Mouse (Mus musculus) embryonic facial prominence, embryonic 11.5 days (tissue): ENCODE results near the gene Wnk2. TPM values are rescaled to one million over a fixed set of nuclear protein-coding genes. Genes with fewer than 3 reads are reported as not detected.

ENCODE experiments used
- ATAC-seq: fragments of 200-750 bp; cut with Nextera tagmentation; replicated peaks from 2 replicates; pipeline ENCODE4 v1.8.0; 2017; ENCODE audit warnings: low read depth; ENCODE audit not compliant: insufficient number of reproducible peaks, low FRiP score, low TSS enrichment
- DNase-seq: peaks from one replicate; pipeline ENCODE4 v3.0.0-alpha.2; 2015; ENCODE audit warnings: low spot score
- H3K27ac ChIP-seq: fragments of 300-500 bp; sonication (generic); replicated peaks from 2 replicates; pipeline ENCODE4 v1.5.1; 2014; ENCODE audit warnings: mild to moderate bottlenecking, low read depth, low read length, control low read depth
- H3K27me3 ChIP-seq: fragments of 300-500 bp; sonication (generic); 2 replicates; pipeline ENCODE4 v1.6.1; 2014; ENCODE audit warnings: mild to moderate bottlenecking, low read length, moderate library complexity, mixed read lengths; ENCODE audit not compliant: control insufficient read depth, insufficient read depth
- H3K36me3 ChIP-seq: fragments of 300-500 bp; sonication (generic); replicated peaks from 2 replicates; pipeline ENCODE4 v1.6.1; 2014; ENCODE audit warnings: low read depth, mild to moderate bottlenecking, low read length, moderate library complexity, mixed read lengths; ENCODE audit not compliant: control insufficient read depth, insufficient read depth
- H3K4me1 ChIP-seq: fragments of 300-500 bp; sonication (generic); 2 replicates; pipeline ENCODE4 v1.6.1; 2014; ENCODE audit warnings: low read length, mixed read lengths; ENCODE audit not compliant: control insufficient read depth, insufficient read depth
- H3K4me2 ChIP-seq: fragments of 300-500 bp; sonication (generic); 2 replicates; pipeline ENCODE4 v1.6.1; 2014; ENCODE audit warnings: low read depth, mild to moderate bottlenecking, control low read depth, low read length, moderate library complexity
- H3K4me3 ChIP-seq: fragments of 300-500 bp; sonication (generic); 2 replicates; pipeline ENCODE4 v1.5.1; 2014; ENCODE audit warnings: low read depth, low read length, control low read depth
- H3K9ac ChIP-seq: fragments of 300-500 bp; sonication (generic); replicated peaks from 2 replicates; pipeline ENCODE4 v1.6.1; 2014; ENCODE audit warnings: mild to moderate bottlenecking, control low read depth, low read length
- H3K9me3 ChIP-seq: fragments of 300-500 bp; sonication (generic); replicated peaks from 2 replicates; pipeline ENCODE4 v1.6.1; 2016; ENCODE audit warnings: mild to moderate bottlenecking, low read length, inconsistent platforms, mixed read lengths; ENCODE audit not compliant: control insufficient read depth
- WGBS: fragments of 180-500 bp; shearing (Covaris S2); extraction: QIAGEN DNeasy Blood & Tissue Kit; methylation state at CpG from one replicate; pipeline ENCODE4 v1.1.7; 2014; 5-methylcytosine and 5-hydroxymethylcytosine counted together
- polyA plus RNA-seq: library from polyadenylated mRNA; unstranded; fragments of >200 nt; fragmentation: Nextera tagmentation; extraction: Ambion mirVana; gene quantifications from 2 replicates; pipeline ENCODE4 v1.2.1, GENCODE M21; 2014

Gene Wnk2
- polyA plus RNA-seq, 1 experiment from 2014 or later: 2.5 TPM

DNA sequence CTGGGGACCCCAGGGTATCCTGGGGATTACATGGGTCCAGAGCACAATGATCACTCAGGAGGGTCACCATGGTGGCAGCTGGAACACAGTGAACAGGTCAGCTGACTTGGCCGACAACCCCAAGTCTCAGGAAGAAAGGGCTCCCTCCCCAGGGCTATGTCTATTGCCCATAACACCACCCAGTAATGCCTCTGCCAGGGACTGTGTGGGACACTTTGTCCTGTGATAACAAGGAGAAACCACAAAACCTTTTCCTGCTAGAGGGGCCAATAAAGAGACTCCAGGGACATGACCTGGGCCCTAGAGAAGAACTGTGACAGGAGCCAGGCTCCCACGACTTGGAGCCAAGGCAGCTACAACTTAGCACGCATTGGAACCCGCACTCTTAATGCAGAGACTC is 51.0 kb downstream of the Wnk2 start:
- Histone ChIP-seq H3K4me1 (no peaks in the 10 kb centered on the region; the same call in 1 of the 2 replicates), H3K4me2 (no peak overlapping the region), H3K4me3 (no peak overlapping the region), H3K9me3 (no peaks in the 10 kb centered on the region), H3K27me3 (no peaks in the 10 kb centered on the region), H3K36me3 (no peaks in the 10 kb centered on the region), H3K27ac (no peak overlapping the region), H3K9ac (no peak overlapping the region)
- WGBS: 85% methylated on average over 4 of the region's 4 CpGs
- DNase-seq (no peak), ATAC-seq (no peak)

DNA sequence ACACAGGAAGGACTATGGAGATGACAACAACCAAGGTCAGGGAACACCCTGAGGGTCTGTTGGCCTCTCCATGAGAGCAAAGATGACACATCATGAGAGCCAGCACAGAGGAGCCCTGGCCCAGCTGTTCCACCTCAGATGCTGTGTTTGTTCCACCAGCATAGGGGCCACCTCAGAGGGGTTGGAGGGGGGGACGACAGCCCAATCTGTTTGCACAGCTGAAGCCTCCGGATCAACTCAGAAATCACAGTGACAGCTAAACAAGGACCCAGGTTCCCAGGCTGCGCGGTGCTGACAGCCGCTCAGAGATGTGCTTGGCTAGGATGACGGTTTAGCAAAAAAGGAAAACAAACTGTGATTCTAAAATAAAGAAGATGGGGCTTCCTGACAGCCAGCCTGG is 53.1 kb downstream of the Wnk2 start:
- Histone ChIP-seq H3K9me3 (no peaks in the 10 kb centered on the region), H3K4me1 (no peaks in the 10 kb centered on the region; the same call in 1 of the 2 replicates), H3K4me3 (no peak overlapping the region), H3K27me3 (no peaks in the 10 kb centered on the region), H3K36me3 (no peaks in the 10 kb centered on the region), H3K9ac (no peak overlapping the region), H3K4me2 (no peak overlapping the region), H3K27ac (no peak overlapping the region)
- DNase-seq (no peak), ATAC-seq (no peak)
- WGBS: 71% methylated on average over 6 of the region's 6 CpGs

GRCm38 (mm10) chr13:49093471-49093891 is 54.3 kb downstream of the Wnk2 start:
- ATAC-seq (no peak), DNase-seq (no peak)
- H3K36me3 ChIP-seq: no peaks in the 10 kb centered on the region
- H3K4me1 ChIP-seq: no peaks in the 10 kb centered on the region; the same call in 1 of the 2 replicates
- WGBS: 84% methylated on average over 9 of the region's 9 CpGs
- no peaks in the 10 kb centered on the region for H3K27me3 ChIP-seq
- no peak overlapping the region for H3K4me2 ChIP-seq
- no peak overlapping the region for H3K27ac ChIP-seq
- H3K4me3 ChIP-seq: no peak overlapping the region
- no peaks in the 10 kb centered on the region for H3K9me3 ChIP-seq
- H3K9ac ChIP-seq: no peak overlapping the region

DNA sequence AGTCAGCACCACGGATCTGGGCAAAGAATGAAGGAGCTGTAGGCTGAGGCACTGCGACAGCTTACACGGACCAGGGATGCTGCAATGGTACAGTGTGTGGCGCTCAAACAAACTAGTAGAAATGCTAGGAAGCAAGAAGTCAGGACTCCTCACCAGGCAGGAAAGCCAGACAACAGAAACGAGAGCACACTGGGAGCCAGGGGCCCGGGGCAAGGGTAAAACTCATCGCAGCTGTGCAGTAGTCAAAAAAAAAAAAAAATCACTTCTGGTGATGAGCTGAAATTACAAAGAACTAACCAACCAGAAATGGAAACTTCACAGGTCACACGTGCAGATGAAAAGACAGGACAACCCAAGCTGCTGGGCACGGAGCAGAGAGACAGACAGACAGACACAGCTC is 55.2 kb downstream of the Wnk2 start:
- Histone ChIP-seq H3K4me2 (no peak overlapping the region), H3K9me3 (no peaks in the 10 kb centered on the region), H3K27ac (no peak overlapping the region), H3K9ac (no peak overlapping the region), H3K4me1 (no peaks in the 10 kb centered on the region; the same call in 1 of the 2 replicates), H3K36me3 (no peaks in the 10 kb centered on the region), H3K27me3 (no peaks in the 10 kb centered on the region), H3K4me3 (no peak overlapping the region)
- no peak for DNase-seq
- WGBS: 80% methylated on average over 9 of the region's 9 CpGs
- no peak for ATAC-seq

- Histone ChIP-seq H3K4me2 (no peak overlapping the region), H3K9ac (no peak overlapping the region), H3K4me1 (no peaks in the 10 kb centered on the region; the same call in 1 of the 2 replicates), H3K36me3 (no peaks in the 10 kb centered on the region), H3K27me3 (no peaks in the 10 kb centered on the region), H3K27ac (no peak overlapping the region), H3K4me3 (no peak overlapping the region), H3K9me3 (no peaks in the 10 kb centered on the region)
- ATAC-seq (no peak), DNase-seq (no peak)
- 94% methylated on average over 1 of the region's 1 CpGs for WGBS
These were observed 57.6 kb downstream of the Wnk2 start for GRCm38 (mm10) chr13:49090176-49090575.

DNA sequence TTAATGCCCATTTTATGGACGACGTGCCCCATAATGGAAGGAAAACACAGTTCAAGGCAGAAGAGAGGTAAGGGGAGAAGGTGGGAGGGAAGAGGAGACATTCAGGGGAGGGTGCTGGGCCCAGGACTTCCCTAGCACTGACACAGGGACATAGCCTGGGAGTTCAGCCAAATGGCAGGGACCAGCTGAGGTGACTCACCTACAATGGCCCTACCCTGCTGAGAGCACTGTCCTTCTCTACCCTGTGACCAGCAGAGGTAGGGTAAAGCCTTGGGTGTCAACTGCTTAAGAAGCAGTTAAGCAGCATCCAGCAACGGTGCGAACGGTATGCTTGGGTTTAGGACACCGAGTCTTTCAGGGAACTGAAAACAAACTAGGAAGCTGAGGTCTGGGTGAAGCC is 58.9 kb downstream of the Wnk2 start:
- H3K36me3 ChIP-seq: no peaks in the 10 kb centered on the region
- no peak overlapping the region for H3K4me3 ChIP-seq
- H3K4me2 ChIP-seq: no peak overlapping the region
- H3K9ac ChIP-seq: no peak overlapping the region
- ATAC-seq (no peak), DNase-seq (no peak)
- H3K27ac ChIP-seq: no peak overlapping the region
- no peaks in the 10 kb centered on the region for H3K27me3 ChIP-seq
- H3K4me1 ChIP-seq: no peaks in the 10 kb centered on the region
- 93% methylated on average over 6 of the region's 6 CpGs for WGBS
- no peaks in the 10 kb centered on the region for H3K9me3 ChIP-seq

- H3K4me2 ChIP-seq: no peak overlapping the region
- DNase-seq (no peak), ATAC-seq (no peak)
- no peak overlapping the region for H3K27ac ChIP-seq
- H3K27me3 ChIP-seq: no peaks in the 10 kb centered on the region
- H3K9ac ChIP-seq: no peak overlapping the region
- H3K4me1 ChIP-seq: no peaks in the 10 kb centered on the region
- WGBS: 81% methylated on average over 7 of the region's 7 CpGs
- H3K9me3 ChIP-seq: no peaks in the 10 kb centered on the region
- no peaks in the 10 kb centered on the region for H3K36me3 ChIP-seq
- H3K4me3 ChIP-seq: no peak overlapping the region
These were observed 60.4 kb downstream of the Wnk2 start for GRCm38 (mm10) chr13:49087420-49087819.

GRCm38 (mm10) chr13:49086431-49086830 is 61.4 kb downstream of the Wnk2 start:
- no peak for DNase-seq
- no peak for ATAC-seq
- H3K27me3 ChIP-seq: no peaks in the 10 kb centered on the region
- no peak overlapping the region for H3K4me3 ChIP-seq
- WGBS: 67% methylated on average over 4 of the region's 4 CpGs
- no peak overlapping the region for H3K27ac ChIP-seq
- H3K9me3 ChIP-seq: no peaks in the 10 kb centered on the region
- no peaks in the 10 kb centered on the region for H3K4me1 ChIP-seq
- no peaks in the 10 kb centered on the region for H3K36me3 ChIP-seq
- no peak overlapping the region for H3K4me2 ChIP-seq
- no peak overlapping the region for H3K9ac ChIP-seq
